Mouse (Mus musculus) myocyte (in vitro differentiated cells): ENCODE measurements around the gene Sesn2.

ENCODE experiments used
- CEBPB ChIP-seq: IDR thresholded peaks from 2 replicates; pipeline ENCODE4 v1.6.1; 2011; ENCODE audit warnings: mild to moderate bottlenecking, moderate library complexity; ENCODE audit not compliant: poor library complexity, insufficient read depth, severe bottlenecking
- E2F4 ChIP-seq: IDR thresholded peaks from one replicate; pipeline ENCODE4 v1.6.1; 2011; ENCODE audit warnings: mild to moderate bottlenecking, control low read depth, moderate library complexity; ENCODE audit not compliant: insufficient read depth
- MAX ChIP-seq: IDR thresholded peaks from one replicate; pipeline ENCODE4 v1.6.1; 2011; ENCODE audit warnings: low read depth, mild to moderate bottlenecking, control low read depth
- MYOD1 ChIP-seq, 3 experiments: IDR thresholded peaks; one replicate each; pipeline ENCODE4 v1.6.1; 2011; ENCODE audit warnings: control low read depth in 2 of 3, low read depth in 2 of 3, mild to moderate bottlenecking in 2 of 3, moderate library complexity in 1 of 3; ENCODE audit not compliant: insufficient read length in 2 of 3, control insufficient read depth in 1 of 3
- MYOG ChIP-seq, 3 experiments: IDR thresholded peaks; one replicate each; pipeline ENCODE4 v1.6.1; 2011; ENCODE audit warnings: control low read depth in 2 of 3, low read depth in 2 of 3, mild to moderate bottlenecking in 2 of 3; ENCODE audit not compliant: insufficient read length in 2 of 3, control insufficient read depth in 1 of 3, insufficient read depth in 1 of 3
- POLR2A ChIP-seq: IDR thresholded peaks from one replicate; pipeline ENCODE4 v1.6.1; 2011; ENCODE audit warnings: low read depth, mild to moderate bottlenecking, control low read depth, moderate library complexity; ENCODE audit not compliant: insufficient read length
- POLR2AphosphoS2 ChIP-seq: IDR thresholded peaks from one replicate; pipeline ENCODE4 v1.6.1; 2011; ENCODE audit warnings: low read depth, control low read depth; ENCODE audit not compliant: insufficient read length
- REST ChIP-seq: IDR thresholded peaks from one replicate; pipeline ENCODE4 v1.6.1; 2011; ENCODE audit warnings: mild to moderate bottlenecking, control low read depth, moderate library complexity; ENCODE audit not compliant: insufficient read depth, insufficient read length
- SRF ChIP-seq: IDR thresholded peaks from one replicate; pipeline ENCODE4 v1.6.1; 2011; ENCODE audit warnings: low read depth; ENCODE audit not compliant: control insufficient read depth, insufficient read length
- TCF12 ChIP-seq: IDR thresholded peaks from one replicate; pipeline ENCODE4 v1.6.1; 2011; ENCODE audit warnings: mild to moderate bottlenecking, control low read depth; ENCODE audit not compliant: poor library complexity, insufficient read depth, severe bottlenecking
- TCF3 ChIP-seq: IDR thresholded peaks from one replicate; pipeline ENCODE4 v1.6.1; 2011; ENCODE audit warnings: low read depth, control low read depth; ENCODE audit not compliant: insufficient read length
- USF1 ChIP-seq: IDR thresholded peaks from one replicate; pipeline ENCODE4 v1.6.1; 2011; ENCODE audit warnings: low read depth, mild to moderate bottlenecking, control low read depth, moderate library complexity

GRCm38 (mm10) chr4:132541413-132541812 lies 31.1 kb upstream of the Sesn2 start:
- TF ChIP-seq MAX (no peak), TCF3 (no peak), POLR2A (no peak), POLR2AphosphoS2 (no peak), E2F4 (no peak), USF1 (no peak), SRF (no peak), TCF12 (no peak), MYOD1 (IDR thresholded peaks at IDR 0.05; ENCODE audit: control insufficient read depth in 1 of 3, insufficient read length in 2 of 3, low read depth in 2 of 3) (no peak), CEBPB (no peak), MYOG (IDR thresholded peaks at IDR 0.05; ENCODE audit: control insufficient read depth in 1 of 3, insufficient read depth in 1 of 3, insufficient read length in 2 of 3, low read depth in 2 of 3) (no peak), REST (no peak)
